Mouse (Mus musculus): ENCODE data around the gene Rufy1. TPM values are rescaled to one million over a fixed set of nuclear protein-coding genes. Genes with fewer than 3 reads are reported as not detected.
A peak's percentile ranks its signal among the peaks of the same experiment; 100 is the strongest.

The Rufy1 gene
- polyA plus RNA-seq, 1 experiment, result 9.6 TPM

DNA sequence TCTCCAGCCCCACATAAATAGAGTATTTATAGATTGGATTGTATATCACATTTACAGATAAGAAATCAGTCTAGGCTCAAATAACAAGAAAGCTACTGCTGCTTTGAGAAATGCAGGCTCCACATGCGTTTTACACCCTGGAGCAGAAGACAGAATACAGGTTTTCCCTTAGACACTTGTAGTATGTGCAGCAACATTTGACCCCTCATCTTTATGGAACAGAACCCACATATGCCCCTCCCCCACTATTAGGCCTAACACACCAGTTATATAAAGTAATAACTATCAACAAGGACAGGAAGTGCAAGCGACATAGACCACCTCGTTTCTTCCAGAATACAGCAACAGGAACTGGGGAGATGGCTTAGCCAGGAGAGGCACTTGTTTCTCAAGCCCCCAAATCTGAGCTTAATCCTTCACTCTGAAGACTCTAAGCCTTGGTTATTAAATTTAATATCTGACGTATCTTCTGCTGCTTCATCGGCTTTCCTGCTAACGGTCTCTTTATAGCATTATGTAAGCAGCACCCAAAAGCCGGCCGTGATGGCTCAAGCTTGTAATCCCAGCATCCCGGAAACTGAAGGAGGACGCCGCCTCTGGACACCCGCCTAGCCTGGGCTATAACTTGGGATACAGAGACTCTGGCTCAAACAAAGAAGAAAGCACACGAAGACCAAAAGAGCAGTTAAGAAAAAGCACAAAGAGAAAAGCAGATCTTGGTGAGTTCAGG, 56.5 kb downstream of the Rufy1 start:
- 94% methylated on average over 13 of the region's 13 CpGs for WGBS
- Histone ChIP-seq H3K4me1 (ENCODE audit: control insufficient read depth, insufficient read depth, insufficient read length) (peaks cover 15% of the 10 kb centered on the region), H3K27me3 (ENCODE audit: control insufficient read depth, insufficient read depth, low read length) (no peaks in the 10 kb centered on the region), H3K4me3 (ENCODE audit: extremely low read depth, insufficient read depth, insufficient read length) (no peak overlapping the region), H3K27ac (ENCODE audit: insufficient read depth, low read length) (no peak overlapping the region), H3K36me3 (ENCODE audit: control insufficient read depth, insufficient read depth, low read length) (peaks cover 3% of the 10 kb centered on the region)
- no peak for TF ChIP-seq CTCF (IDR thresholded peaks at IDR 0.05; ENCODE audit: extremely low read depth, insufficient read depth, insufficient read length, insufficient replicate concordance)
- no peak for TF ChIP-seq POLR2A (IDR thresholded peaks at IDR 0.05; ENCODE audit: low read depth, low read length)
- DNase-seq (ENCODE audit: low read depth in 1 of 2, low spot score in 2 of 2), result no peak

DNA sequence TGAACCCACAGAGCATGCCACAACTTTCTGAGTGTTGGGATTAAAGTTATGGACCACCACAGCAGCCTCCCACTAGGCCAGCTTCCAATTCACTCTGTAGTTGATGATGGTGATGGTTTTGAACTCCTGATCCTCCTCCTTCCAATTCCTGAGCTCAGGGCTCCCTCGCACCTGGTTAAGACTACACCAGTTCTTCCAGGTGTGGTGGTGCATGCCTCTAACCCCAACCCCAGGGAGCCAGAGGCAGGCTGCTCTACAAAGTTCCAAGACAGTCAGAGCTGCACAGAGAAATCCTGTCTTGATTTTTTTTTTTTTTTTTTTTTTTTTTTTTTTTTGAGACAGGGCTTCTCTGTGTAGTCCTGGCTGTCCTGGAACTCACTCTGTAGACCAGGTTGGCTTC, 57.3 kb downstream of the Rufy1 start:
- 100% methylated on average over 1 of the region's 1 CpGs for WGBS
- H3K36me3 ChIP-seq (ENCODE audit: control insufficient read depth, insufficient read depth, low read length), result peaks cover under 1% of the 10 kb centered on the region; the same call in 1 of the 2 replicates
- TF ChIP-seq CTCF (IDR thresholded peaks at IDR 0.05; ENCODE audit: extremely low read depth, insufficient read depth, insufficient read length, insufficient replicate concordance) (no peak), POLR2A (IDR thresholded peaks at IDR 0.05; ENCODE audit: low read depth, low read length) (no peak)
- no peak for DNase-seq (ENCODE audit: low read depth in 1 of 2, low spot score in 2 of 2)
- no peak overlapping the region for H3K4me3 ChIP-seq (ENCODE audit: extremely low read depth, insufficient read depth, insufficient read length)
- H3K4me1 ChIP-seq (ENCODE audit: control insufficient read depth, insufficient read depth, insufficient read length), result peaks cover 10% of the 10 kb centered on the region
- H3K27ac ChIP-seq (ENCODE audit: insufficient read depth, low read length), result no peak overlapping the region
- no peaks in the 10 kb centered on the region for H3K27me3 ChIP-seq (ENCODE audit: control insufficient read depth, insufficient read depth, low read length)

DNA sequence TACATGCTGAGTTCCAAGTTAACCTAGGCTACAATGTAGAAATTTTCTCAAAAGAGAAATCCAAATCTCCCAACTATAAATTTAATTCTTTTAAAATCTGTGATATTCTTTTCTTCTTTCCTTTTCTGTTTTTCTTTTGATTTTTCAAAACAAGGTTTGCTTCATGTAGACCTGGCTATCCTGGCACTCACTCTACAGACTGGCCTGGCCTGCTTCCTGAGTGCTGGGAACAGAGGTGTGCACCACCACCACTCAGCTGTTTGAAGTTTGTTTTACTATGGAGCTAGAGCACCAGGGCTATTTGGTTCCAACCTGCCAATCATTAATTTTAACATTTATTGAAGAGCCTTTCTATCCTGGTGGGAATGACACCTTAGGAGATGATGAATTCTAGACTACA, 57.8 kb downstream of the Rufy1 start:
- TF ChIP-seq CTCF (IDR thresholded peaks at IDR 0.05; ENCODE audit: extremely low read depth, insufficient read depth, insufficient read length, insufficient replicate concordance), result no peak
- no peak for TF ChIP-seq POLR2A (IDR thresholded peaks at IDR 0.05; ENCODE audit: low read depth, low read length)
- no peak overlapping the region for H3K27ac ChIP-seq (ENCODE audit: insufficient read depth, low read length)

DNA sequence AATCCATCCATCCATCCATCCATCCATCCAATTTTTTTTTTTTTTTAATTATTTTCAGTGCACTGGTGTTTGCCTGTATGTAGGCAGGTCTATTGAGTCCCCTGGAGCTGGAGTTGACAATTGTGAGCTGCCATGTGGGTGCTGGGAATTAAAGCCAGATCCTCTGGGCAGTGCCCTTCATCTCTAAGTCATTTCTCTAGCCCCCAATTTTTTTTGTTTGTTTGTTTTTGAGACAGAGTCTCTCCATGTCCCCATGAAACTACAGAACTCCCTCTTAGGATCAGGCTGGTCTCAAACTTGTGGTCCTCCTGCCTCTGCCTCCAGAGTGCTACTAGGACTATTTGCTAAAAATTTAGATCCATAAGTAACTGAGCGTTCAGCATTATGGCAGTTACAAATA, 59.0 kb downstream of the Rufy1 start:
- DNase-seq (ENCODE audit: low read depth in 1 of 2, low spot score in 2 of 2), result no peak
- no peak overlapping the region for H3K27ac ChIP-seq (ENCODE audit: insufficient read depth, low read length)
- H3K27me3 ChIP-seq (ENCODE audit: control insufficient read depth, insufficient read depth, low read length), result no peaks in the 10 kb centered on the region
- peaks cover 9% of the 10 kb centered on the region for H3K4me1 ChIP-seq (ENCODE audit: control insufficient read depth, insufficient read depth, insufficient read length)
- H3K4me3 ChIP-seq (ENCODE audit: extremely low read depth, insufficient read depth, insufficient read length), result no peak overlapping the region
- WGBS, result 95% methylated on average over 1 of the region's 1 CpGs
- TF ChIP-seq POLR2A (IDR thresholded peaks at IDR 0.05; ENCODE audit: low read depth, low read length), result no peak
- no peak for TF ChIP-seq CTCF (IDR thresholded peaks at IDR 0.05; ENCODE audit: extremely low read depth, insufficient read depth, insufficient read length, insufficient replicate concordance)
- no peaks in the 10 kb centered on the region for H3K36me3 ChIP-seq (ENCODE audit: control insufficient read depth, insufficient read depth, low read length)

More for the DNA sequence above, 57.8 kb downstream of the Rufy1 start:
- H3K4me3 ChIP-seq (ENCODE audit: extremely low read depth, insufficient read depth, insufficient read length), result no peak overlapping the region
- H3K27me3 ChIP-seq (ENCODE audit: control insufficient read depth, insufficient read depth, low read length), result no peaks in the 10 kb centered on the region
- H3K36me3 ChIP-seq (ENCODE audit: control insufficient read depth, insufficient read depth, low read length), result no peaks in the 10 kb centered on the region
- peaks cover 9% of the 10 kb centered on the region for H3K4me1 ChIP-seq (ENCODE audit: control insufficient read depth, insufficient read depth, insufficient read length)
- DNase-seq (ENCODE audit: low read depth in 1 of 2, low spot score in 2 of 2), result no peak

DNA sequence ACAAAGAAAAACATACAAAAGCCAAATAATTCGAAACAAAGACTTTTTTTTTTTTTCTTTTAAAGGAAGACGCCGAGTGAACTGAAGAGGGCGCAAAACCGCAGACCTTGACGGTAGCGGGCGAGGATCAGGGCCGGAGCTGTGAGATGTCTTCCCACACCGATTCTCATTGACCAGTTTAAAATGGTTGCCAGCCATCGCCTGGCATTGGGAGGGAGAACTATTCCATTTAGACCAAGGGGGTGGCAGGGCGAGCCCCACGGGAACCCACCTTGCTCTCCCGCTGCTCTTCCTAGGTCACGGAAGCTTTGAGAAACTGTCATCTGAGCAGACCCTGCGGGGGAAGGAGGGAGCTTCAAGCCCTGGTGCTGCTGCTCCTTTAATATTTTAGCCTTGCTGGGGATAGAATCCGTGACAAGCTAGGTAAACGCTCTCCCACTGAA, 59.5 kb downstream of the Rufy1 start:
- Histone ChIP-seq H3K4me3 (ENCODE audit: extremely low read depth, insufficient read depth, insufficient read length) (peak overlapping the region; percentile 61; the same call in 1 of the 2 replicates), H3K4me1 (ENCODE audit: control insufficient read depth, insufficient read depth, insufficient read length) (peaks cover 9% of the 10 kb centered on the region), H3K27me3 (ENCODE audit: control insufficient read depth, insufficient read depth, low read length) (no peaks in the 10 kb centered on the region), H3K27ac (ENCODE audit: insufficient read depth, low read length) (peak overlapping the region; percentile 45; the same call in 1 of the 2 replicates), H3K36me3 (ENCODE audit: control insufficient read depth, insufficient read depth, low read length) (no peaks in the 10 kb centered on the region)
- WGBS, result 2% methylated on average over 18 of the region's 18 CpGs
- peak; percentile 41 to 61 for DNase-seq (ENCODE audit: low read depth in 1 of 2, low spot score in 2 of 2)
- TF ChIP-seq POLR2A (IDR thresholded peaks at IDR 0.05; ENCODE audit: low read depth, low read length), result no peak
- TF ChIP-seq CTCF (IDR thresholded peaks at IDR 0.05; ENCODE audit: extremely low read depth, insufficient read depth, insufficient read length, insufficient replicate concordance), result peak; percentile 36; the same call in 1 of the 2 replicates

DNA sequence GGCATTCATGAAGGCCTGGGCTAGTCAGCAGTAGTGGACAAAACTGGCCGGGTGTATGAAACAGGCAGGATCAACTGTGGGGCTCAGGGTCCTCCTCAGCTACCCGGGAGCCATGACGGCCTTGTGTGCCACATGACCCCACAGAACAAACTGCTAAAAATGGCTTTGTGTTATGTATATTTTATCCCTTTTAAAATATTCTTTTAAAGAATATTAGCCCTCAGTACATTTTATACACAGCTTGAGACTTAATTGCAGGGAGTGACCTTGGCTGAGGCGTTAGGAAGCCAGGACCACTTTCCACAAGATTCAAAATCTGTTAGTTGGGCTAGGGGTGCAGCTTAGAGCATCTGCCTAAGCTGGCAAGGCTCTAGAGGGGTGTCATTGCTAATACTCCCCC, 60.0 kb downstream of the Rufy1 start:
- DNase-seq (ENCODE audit: low read depth in 1 of 2, low spot score in 2 of 2), result no peak
- Histone ChIP-seq H3K4me3 (ENCODE audit: extremely low read depth, insufficient read depth, insufficient read length) (no peak overlapping the region), H3K4me1 (ENCODE audit: control insufficient read depth, insufficient read depth, insufficient read length) (peaks cover 4% of the 10 kb centered on the region), H3K27me3 (ENCODE audit: control insufficient read depth, insufficient read depth, low read length) (no peaks in the 10 kb centered on the region), H3K27ac (ENCODE audit: insufficient read depth, low read length) (no peak overlapping the region), H3K36me3 (ENCODE audit: control insufficient read depth, insufficient read depth, low read length) (no peaks in the 10 kb centered on the region)
- 77% methylated on average over 4 of the region's 4 CpGs for WGBS
- TF ChIP-seq POLR2A (IDR thresholded peaks at IDR 0.05; ENCODE audit: low read depth, low read length) (no peak), CTCF (IDR thresholded peaks at IDR 0.05; ENCODE audit: extremely low read depth, insufficient read depth, insufficient read length, insufficient replicate concordance) (no peak)

DNA sequence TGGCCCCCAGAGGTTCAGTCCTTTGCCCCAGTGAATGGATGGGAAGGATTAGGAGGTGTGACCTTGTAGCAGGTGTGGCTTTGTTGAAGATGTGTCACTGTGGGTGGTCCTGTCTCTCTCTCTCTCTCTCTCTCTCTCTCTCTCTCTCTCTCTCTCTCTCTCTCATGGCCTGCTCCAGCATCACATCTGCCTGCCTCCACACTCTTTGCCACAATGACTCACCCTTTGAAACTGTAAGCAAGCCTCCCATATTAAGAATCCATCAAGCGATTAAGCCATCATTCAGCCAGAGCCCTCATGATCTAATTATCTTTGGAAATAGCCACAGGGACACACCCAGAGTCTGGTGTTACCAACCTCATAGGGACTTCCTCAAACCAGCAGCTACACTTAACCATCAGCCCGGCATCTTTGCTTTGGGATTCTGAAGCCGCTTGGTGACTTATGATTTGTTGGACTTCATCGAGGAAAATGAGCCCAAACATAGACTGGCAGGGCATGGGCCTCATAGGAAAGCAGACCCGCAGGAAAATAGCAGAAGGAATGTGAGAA, 61.5 kb downstream of the Rufy1 start:
- H3K27ac ChIP-seq (ENCODE audit: insufficient read depth, low read length), result no peak overlapping the region
- H3K27me3 ChIP-seq (ENCODE audit: control insufficient read depth, insufficient read depth, low read length), result no peaks in the 10 kb centered on the region
- no peak for DNase-seq (ENCODE audit: low read depth in 1 of 2, low spot score in 2 of 2)
- 88% methylated on average over 5 of the region's 5 CpGs for WGBS
- H3K4me3 ChIP-seq (ENCODE audit: extremely low read depth, insufficient read depth, insufficient read length), result no peak overlapping the region
- no peaks in the 10 kb centered on the region for H3K36me3 ChIP-seq (ENCODE audit: control insufficient read depth, insufficient read depth, low read length)
- TF ChIP-seq POLR2A (IDR thresholded peaks at IDR 0.05; ENCODE audit: low read depth, low read length), result no peak
- TF ChIP-seq CTCF (IDR thresholded peaks at IDR 0.05; ENCODE audit: extremely low read depth, insufficient read depth, insufficient read length, insufficient replicate concordance), result no peak
- H3K4me1 ChIP-seq (ENCODE audit: control insufficient read depth, insufficient read depth, insufficient read length), result peaks cover 3% of the 10 kb centered on the region; the same call in 1 of the 2 replicates
